Mouse (Mus musculus) T-helper 1 cell (primary cell): ENCODE measurements around the gene Nek2.

ENCODE experiments used
- in situ Hi-C: fragments of 300-600 bp; cut with MboI, MseI; formaldehyde crosslinking; loops from one replicate; pipeline ENCODE4 v1.15.1; 2025; ENCODE audit warnings: high pct_unique_total_duplicates

The Nek2 gene

DNA sequence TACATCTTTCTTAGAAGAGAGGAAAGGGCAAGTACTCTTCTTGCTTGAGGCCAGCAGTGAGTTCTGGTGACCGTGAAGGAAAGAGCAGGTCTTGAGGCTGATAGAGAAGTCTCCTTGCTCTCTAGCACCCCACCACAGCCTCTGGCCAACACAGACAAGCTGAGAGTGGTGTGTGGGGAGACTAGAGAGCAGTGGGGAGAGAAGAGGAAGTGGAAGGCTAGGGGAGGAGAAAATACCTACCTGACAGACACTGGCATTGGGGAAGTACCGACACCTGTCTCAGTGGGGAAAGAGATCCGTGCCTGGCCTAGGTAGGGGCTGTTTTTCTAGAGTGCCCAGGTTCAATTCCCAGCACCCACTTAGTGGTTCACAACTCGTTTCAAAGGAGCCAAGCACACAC, 7.0 kb upstream of the Nek2 start:
- in situ Hi-C loops = loop anchor here (10.0 kb wide), 1 partner anchor 209 kb away; no protein-coding TSS in a partner anchor

DNA sequence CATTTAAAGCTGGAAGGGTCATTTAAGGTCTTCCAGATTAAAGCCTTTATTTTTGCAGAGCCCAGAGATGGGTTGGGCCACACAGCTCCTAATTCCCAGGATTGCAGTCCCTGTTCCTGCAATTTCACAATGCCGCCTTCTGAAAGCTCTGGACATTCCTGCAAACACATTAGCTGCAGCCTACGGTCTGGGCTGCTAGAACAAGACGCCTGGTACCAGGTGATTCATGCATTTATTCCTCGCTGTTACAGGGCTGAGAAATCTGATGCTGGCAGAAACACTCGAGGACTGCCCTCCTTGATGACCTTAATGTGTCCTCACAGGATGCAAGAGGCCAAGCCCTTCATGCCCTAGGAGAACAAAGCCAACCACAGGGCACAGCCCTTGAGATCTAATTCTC, 6.3 kb upstream of the Nek2 start:
- in situ Hi-C loops = loop anchor here (5.0 to 10.0 kb wide), 2 partner anchors 210 to 238 kb away; partner anchors contain the start of genes Dtl and Ints7

DNA sequence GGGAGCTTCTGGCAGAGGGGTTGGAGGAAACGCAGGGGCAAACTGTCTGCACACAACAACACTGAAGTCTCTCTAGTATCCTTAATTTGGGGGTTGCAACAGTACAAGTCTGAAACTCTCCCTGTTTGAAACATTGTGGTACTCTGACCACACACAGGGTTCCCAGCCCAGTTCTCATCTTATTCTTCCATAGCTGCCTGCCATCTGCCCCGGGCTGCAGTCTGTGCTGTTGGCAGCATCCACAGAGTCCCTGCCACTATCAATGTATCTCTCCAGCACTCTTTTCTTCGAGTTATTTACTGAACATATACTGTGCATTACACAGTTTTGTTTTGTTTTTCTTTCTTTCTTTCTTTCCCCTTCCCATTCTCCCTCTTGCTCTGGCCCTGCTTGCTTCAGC, 4.6 kb upstream of the Nek2 start:
- in situ Hi-C loops = loop anchor here (5.0 to 10.0 kb wide), 2 partner anchors 212 to 239 kb away; partner anchors contain the start of genes Dtl and Ints7

DNA sequence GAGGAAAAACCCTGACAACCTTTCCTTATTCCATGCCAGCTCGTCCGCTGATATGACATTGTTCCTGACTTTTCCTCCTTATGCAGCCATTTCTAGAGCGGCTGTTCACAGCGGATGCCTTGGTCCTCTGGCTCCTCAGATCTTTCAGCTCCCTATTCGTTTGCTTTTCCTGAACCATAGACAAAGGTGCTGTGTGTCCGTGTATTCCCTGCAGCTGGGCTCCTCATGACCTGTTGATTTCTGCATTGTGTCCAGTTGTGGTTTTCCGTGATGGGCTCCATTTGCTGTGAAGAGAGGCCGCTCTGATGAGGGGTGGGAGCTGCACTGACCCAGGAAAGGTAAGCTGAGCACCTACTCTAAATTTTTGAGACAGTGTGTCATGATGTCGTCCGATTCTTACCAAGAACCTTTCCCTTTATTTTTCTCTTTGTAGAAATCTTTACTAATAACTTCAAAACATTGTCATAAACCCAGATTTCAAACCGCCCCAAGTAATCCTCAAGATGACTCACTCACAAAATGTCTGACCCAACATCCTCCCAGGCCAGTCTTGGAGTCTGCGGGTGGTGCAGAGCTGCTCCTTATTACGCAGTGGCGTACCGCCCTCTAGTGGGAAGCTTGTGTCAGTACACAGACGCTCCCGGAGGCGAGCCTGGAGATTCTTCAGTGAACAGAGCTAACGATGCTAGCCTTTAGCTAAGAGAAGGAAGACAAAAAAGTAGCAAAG, 3.7 kb upstream of the Nek2 start:
- in situ Hi-C loops = loop anchor here (5.0 to 10.0 kb wide), 2 partner anchors 213 to 240 kb away; partner anchors contain the start of genes Dtl and Ints7

DNA sequence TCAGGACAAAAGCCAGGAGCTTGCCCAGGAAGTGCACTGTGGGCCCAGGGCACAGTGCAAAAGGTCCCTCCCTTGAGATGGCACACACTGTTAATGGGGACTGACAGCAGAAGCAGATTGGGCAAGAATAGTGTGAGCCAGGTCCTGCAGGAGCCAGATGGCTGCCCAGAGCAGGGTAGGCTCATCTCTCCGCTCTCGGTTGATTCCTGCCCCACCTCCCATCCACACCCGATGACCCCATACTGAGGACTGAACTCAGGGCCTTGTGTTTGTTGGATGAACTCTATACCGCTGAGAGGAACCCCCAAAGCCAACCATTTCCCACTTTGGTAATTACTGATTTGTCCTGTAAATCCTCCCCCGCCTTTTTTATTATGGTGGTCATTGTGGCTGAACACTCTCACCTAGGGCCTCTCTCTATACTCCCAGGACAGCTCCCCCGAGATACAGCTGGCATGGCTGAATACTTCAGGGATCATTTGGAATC, 3.1 kb upstream of the Nek2 start:
- in situ Hi-C loops = loop anchor here (5.0 to 10.0 kb wide), 2 partner anchors 213 to 241 kb away; partner anchors contain the start of genes Dtl and Ints7

DNA sequence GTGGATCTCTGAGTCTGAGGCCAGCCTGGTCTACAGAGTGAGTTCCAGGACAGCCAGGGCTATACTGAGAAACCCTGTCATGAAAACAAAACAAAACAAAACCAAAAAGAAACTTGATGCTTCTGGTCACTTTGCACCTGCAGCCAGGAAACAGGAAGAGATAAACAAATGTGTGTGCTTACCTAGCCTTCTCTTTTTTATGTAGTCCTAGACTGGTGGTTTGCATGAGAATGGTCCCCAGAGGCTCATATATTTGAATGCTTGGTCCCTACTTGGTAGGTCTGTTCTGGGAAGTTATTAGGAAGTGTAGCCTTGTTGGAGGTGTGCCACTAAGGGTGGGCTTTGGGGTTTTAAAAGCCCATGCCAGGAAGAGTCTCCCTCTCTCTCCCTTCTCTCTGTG, 2.2 kb upstream of the Nek2 start:
- in situ Hi-C loops = loop anchor here (5.0 to 10.0 kb wide), 2 partner anchors 214 to 242 kb away; partner anchors contain the start of genes Dtl and Ints7

DNA sequence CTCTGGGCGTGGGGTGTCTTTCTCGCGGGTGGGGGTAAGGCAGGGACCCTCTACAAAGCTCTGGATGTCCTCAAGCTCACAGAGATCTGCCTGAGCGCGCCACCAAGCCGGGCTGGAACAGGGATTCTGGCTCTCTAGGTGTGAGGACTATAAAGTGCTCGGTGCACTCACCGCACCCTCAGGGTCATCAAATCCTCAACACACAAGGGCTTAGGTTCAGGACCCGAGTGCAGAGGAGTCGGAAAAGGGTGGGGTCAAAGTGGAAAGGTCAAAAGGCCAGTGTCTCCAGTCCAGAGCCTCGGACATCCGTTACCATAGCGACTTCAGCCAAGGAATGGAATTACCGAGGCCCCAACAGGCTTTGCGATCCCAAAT, 306 bp upstream of the Nek2 start:
- in situ Hi-C loops = loop anchor here (10.0 kb wide), 1 partner anchor 506 kb away; the partner anchor contains the start of gene Nenf

DNA sequence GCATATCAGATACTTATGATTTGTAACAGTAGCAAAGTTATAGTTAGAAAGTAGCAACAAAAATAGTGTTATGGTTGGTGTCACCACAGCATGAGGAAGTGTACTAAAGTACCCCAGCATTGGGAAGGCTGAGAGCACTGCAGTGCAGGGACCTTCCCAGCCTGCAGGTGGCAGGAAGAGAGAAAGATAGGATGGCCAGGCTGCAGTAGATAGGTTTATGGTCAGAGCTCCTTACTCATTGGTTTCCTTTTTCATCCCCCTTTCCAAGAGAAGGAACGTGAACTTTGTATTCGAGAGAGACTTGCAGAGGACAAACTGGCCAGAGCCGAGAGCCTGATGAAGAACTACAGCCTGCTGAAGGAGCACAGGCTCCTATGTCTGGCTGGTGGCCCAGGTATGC, 7.9 kb downstream of the Nek2 start:
- in situ Hi-C loops = loop anchor here (10.0 kb wide), 1 partner anchor 514 kb away; the partner anchor contains the start of gene Nenf

DNA sequence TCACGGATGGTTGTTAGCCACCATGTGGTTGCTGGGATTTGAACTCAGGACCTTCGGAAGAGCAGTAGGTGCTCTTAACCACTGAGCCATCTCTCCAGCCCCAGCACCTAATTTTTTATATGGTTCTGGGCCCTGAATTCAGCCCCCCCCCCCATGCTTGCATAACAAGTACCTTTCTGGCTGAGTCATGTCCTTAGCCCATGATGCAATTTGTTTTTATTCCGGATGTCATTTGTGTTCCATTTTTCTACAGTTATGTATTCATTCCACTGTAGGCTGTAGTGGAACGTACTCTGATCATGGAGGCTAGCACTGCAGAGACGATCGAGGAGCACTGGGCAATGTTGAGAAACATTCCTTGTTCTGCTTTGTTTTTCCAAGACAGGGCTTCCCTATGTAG, 12.2 kb downstream of the Nek2 start:
- in situ Hi-C loops = no loop called here

DNA sequence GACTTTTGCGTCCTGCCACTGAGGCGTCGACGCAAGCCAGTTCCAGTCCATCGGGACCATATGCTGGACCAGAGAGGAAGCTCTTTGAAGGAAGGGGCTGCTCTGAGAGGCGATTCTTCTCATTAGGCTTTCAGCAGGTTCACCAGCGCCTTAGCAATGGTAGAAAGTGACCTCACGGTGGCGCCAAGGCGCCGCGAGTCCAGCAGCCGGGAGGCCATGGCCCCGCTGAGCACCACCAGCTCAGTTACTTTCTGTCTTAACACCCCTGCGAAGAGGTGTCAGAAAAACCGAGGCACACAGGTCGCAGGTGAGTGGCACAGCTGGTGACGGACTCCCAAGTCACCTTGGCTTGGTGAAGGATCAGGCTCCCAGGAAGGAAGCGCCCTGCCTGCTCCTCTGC, 13.6 kb downstream of the Nek2 start:
- in situ Hi-C loops = no loop called here

DNA sequence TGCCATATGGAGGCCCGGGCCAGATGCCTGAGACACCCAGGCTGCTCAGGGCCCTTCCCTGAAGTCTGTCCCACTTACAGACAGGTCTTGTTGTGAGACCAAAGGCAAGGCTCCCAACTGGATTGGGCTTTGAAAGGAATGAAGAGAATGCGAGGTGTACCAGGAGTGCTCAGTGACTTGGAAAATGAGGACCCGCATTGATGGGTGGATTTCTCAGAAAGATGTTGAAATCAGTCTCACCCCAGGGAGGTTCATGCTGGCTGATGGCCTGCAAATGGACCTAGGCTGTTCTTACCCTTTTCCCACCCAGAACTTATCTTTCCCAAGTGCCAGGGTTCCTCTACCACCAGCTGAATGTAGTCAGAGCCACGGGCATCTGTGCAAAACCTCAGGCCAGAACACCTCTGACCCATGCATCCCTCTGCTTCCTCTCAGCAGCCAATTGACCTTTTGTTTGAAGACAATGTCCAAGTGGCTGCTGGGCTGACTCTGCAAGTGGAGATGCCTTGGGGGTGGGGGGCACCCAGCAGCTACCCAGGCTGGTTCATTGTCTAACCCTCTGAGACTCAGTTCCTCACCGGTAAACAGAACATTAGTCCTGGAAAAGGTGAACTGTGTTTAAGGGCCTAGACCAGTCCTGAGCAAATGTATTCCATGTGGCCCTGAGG, 15.2 kb downstream of the Nek2 start:
- in situ Hi-C loops = no loop called here

DNA sequence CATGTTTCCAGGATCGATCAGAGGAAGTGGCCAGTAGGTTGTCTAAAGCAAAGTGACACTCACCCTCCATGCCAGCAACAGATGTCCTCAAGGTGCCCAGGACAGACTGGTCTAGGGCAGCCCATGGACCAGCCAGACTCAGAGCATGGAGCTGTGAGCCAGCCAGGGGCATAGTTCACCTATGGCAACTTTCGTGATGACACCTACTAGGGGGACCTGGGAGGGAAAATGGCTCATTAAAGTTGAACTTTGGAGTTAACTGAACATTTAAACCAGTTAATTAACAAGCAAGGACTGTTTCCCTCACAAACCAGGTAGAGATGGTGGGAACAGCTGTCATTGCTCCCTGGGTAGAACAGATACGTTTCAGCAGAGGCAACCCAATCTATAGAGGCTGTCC, 16.4 kb downstream of the Nek2 start:
- in situ Hi-C loops = no loop called here

DNA sequence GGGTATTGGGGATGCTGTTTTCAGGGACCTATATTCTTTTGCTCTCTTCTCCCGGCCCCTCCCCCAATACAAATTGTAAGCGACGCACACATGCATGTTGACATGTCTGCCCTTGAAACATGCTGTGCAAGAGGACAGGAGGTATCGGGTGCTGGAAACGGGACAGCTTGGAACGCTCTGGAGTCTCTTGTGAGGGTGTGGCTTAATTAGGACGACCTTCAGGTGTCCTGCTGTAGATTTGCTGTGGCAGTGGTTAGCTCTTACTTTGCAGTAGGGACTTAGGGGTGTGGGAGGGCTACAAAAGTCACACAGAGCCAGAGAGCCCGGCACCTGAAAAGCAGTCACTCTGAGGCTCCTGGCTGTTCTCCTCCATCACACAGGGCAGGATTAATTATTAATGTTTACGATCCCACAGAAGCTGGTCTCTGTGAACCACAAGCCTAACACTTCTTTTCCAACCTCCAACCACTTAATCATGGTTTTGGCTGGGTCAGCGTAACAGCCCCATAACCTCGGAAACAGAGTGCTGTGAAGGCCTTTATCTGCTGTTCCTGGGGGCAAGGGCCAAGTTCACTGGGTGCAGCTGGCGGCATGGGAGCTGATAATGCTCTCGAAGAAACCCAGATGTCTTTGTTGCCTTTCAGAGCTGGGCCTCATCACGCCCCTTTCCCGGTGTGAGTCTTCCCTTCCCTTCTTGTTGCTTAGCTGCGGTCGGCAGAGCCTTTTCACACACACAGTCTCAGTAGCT, 17.9 kb downstream of the Nek2 start:
- in situ Hi-C loops = no loop called here

DNA sequence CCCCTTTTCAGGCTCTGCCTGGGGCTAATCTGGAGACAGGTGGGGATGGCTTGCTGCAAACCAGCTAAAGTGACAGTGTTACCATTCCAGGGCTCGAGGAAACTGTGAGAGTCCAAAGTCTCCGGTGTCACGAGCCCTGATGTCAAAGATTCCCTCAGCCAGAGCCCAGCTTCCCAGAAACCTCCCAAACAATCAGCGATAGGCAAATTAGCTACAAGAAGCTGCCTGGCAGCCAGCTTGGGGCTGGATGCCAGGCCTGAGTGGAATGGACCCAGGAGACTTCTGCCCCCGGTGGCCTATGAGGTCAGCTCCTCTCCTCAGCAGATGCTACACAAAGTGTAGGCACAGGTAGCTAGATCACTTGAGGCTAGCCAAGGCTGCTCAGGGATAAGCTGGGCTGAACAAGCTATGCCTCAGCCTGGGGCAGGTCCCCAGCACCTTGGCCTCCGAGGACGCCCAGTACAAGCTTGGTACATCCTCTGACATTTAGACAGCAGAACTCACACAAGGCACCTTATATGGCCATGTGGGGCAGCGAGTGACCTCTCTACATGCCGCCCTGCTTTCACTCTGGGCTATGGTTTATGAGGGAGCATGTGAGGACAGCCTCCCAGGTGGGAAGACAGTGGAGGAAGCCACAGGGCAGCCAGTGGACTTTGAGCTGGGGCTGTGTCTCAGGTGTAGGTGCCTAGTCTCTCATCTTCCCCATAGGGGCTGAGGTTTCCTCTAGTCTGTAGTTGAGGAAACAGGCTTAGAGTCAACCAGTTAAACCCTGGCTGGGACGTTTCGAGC, 19.7 kb downstream of the Nek2 start:
- in situ Hi-C loops = loop anchor here (10.0 kb wide), 1 partner anchor 274 kb away; no protein-coding TSS in a partner anchor

DNA sequence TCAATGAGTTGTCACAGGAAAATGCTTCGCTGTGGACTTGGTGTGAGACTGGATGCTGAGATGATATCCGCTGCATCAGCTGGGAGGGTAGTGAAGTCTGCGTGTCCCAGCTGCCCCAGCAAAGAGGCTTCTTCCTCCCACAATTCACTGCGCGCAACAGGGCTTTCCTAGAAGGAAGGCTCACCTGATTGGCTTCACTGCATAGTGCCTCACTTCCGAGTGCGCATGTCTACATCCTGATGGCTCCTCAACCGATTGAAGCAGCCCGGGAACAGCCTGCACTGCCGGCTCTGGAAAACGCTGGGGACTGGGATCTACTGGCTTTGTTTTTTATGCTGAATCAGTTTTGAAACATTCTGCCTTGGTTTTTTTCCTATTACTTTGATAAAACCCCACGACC, 21.0 kb downstream of the Nek2 start:
- in situ Hi-C loops = loop anchor here (10.0 kb wide), 1 partner anchor 273 kb away; no protein-coding TSS in a partner anchor

DNA sequence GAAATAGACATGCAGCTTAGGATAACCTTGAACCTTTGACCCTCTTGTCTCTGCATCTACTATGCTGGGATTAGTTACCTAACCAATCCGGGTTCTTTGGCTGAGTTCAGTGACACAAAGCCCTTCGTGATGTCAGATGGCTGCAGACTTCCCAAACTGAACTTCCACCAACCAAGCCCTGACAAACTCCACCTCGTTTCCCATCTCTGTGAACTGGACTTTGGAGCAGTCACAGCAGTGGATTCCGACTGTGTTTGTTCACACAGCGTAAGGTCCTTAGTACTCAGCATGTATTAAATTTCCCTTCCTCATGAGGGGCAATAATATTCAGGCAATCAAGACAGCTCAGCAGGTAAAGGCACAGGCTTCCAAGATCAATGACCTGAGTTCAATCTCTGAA, 25.4 kb downstream of the Nek2 start:
- in situ Hi-C loops = loop anchor here (5.0 to 10.0 kb wide), 2 partner anchors 81 to 268 kb away; no protein-coding TSS in a partner anchor

DNA sequence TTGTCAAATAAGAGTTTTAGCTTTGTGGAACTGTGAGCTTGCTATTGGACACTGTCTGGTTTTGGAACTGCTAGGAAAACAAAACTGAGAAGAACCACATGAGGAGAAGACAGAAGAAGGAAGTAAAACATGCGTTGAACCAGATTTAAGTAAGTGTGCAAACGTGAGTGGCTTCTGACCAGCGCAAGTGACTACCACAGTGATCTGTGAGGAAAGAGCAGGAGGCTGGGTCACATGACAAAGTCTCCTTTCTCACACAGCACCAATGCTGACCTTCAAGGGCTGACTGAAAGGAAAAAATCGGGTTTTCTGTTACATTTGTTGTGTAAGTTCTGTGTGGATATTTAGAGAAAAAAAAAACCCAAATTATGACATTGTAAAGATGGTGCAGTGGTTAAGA, 28.3 kb downstream of the Nek2 start:
- in situ Hi-C loops = loop anchor here (5.0 to 10.0 kb wide), 2 partner anchors 78 to 265 kb away; no protein-coding TSS in a partner anchor

DNA sequence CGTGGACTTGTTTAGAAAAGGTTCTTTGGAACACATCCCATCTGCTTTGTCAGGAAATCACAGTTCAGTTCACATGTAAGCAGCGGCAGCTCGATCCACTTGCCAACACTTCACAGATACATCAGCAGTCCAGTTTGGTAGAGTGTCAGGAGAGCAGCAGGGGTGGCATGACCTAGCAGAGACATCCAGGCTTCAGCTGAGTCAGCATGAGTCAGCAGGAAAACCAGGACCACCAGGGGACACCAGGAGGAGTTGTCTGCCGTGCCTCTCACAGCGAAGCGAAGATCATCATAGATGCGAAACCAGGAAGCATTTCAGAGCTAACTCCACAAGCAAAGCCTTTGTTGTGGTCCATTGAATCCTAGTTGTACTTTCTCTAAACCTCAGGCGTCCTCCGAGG, 32.2 kb downstream of the Nek2 start:
- in situ Hi-C loops = no loop called here

DNA sequence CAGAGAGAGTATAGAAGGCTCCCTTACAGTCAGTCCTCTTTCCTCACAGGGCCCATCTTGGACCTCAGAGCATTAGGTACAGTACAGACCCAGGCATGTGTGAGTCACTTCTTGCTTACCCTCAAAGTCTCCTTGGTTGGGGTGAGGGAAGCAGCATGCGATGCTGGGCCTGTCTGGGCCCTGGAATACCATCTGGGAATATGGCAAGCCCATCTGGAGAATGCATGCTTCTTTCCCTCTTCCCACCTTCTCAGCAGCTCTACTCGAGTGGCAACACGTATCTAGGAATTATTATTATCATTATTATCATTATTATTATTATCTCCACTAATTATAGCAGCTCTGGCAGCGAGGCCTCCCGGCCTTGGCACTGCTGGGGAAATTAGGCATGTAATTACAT, 33.5 kb downstream of the Nek2 start:
- in situ Hi-C loops = no loop called here

DNA sequence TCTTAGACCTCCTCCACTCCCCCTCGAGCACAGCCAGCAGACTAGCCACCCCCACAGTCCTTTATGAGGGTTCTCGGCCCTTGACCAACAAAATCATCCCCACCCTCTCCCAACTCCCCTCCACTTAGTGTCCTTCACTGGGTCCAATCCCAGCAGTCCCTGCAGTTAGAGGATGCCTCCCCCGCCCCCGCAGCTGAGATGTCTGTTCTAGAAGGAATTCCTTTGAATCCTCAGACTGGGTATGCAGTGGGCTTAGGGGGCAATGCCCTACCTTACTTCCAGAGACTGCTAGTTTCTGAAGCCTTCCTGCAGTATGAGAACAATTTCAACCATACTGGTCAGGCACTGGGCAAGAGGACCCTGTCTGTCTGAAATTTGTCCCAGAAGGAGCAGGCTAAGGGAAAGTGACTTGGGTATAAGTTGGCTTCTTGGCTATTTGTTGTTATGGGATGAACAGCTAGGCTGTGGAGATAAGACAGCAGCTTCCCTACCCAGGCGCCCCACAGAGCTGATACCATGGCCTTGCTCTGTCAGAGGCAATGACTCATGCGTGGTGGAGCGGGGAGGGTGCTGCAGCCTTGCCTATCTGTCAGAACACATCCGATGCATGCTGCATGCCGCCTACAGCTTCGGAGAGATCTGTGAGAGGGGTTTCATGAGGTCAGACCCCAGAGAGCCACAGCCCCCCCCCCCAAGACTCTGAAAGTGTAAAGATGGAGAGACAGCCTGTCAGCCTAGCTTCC, 34.1 kb downstream of the Nek2 start:
- in situ Hi-C loops = no loop called here
